Mouse (Mus musculus) gastrocnemius, adult 2 months (tissue): ENCODE measurements at regions not wholly inside any gene's neighbourhood (a gene's known extent, or its start where the extent isn't known, plus 50 kb on each side); places are given as distances from the start of the nearest gene placed in this dataset.

Experiments
- DNase-seq: peaks from one replicate; pipeline ENCODE4 v3.0.0; 2022
- H3K27ac ChIP-seq: fragments of 200-600 bp; 2 replicates; pipeline ENCODE4 v1.8.1; 2022; ENCODE audit warnings: mild to moderate bottlenecking
- H3K4me3 ChIP-seq: fragments of 200-600 bp; 2 replicates; pipeline ENCODE4 v1.8.1; 2022; ENCODE audit warnings: mild to moderate bottlenecking, moderate library complexity
- CTCF ChIP-seq: fragments of 200-600 bp; IDR thresholded peaks from 2 replicates; pipeline ENCODE4 v1.8.1; 2022; ENCODE audit warnings: antibody characterized with exemption, mild to moderate bottlenecking, moderate library complexity
- intact Hi-C: fragments of 180-260 bp; cut with DNase I; formaldehyde crosslinking; loops from one replicate; pipeline ENCODE4 v1.15.1; 2025

- intact Hi-C loops, result no loop called here
- DNase-seq, result no peak
These were observed 106.4 kb upstream of the Rrp15 start for GRCm38 (mm10) chr1:186855474-186856036.

DNA sequence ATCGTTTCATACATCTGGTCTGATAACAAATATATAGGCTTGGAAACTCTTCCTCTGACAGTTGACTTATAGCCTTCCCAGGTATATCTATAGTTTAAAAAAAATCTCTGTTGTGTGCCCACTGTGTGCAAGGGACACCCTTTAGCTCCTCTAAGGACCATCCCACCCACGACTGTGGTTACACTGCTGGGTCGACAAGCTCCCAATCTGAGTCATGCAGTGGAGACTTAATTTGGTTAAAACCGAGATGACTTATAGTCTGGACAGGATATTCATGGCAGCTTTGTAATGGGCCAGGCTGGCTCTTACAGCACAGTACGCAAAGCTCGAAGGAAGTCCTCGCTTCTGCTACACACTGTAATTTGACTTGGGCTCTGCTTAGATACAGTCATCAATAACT is 96.1 kb upstream of the Rrp15 start:
- TF ChIP-seq CTCF, result no peak
- no peak overlapping the region for H3K27ac ChIP-seq
- intact Hi-C loops, result no loop called here
- no peak for DNase-seq
- H3K4me3 ChIP-seq, result no peak overlapping the region

More at GRCm38 (mm10) chr1:186855474-186856036, 106.4 kb upstream of the Rrp15 start:
- Histone ChIP-seq H3K27ac (no peak overlapping the region), H3K4me3 (no peak overlapping the region)
- no peak for TF ChIP-seq CTCF

GRCm38 (mm10) chr1:186833896-186834800 is 85.0 kb upstream of the Rrp15 start:
- DNase-seq, result peak; percentile 18
- intact Hi-C loops, result no loop called here
- peak overlapping the region; percentile 38 for H3K4me3 ChIP-seq
- TF ChIP-seq CTCF, result no peak
- H3K27ac ChIP-seq, result no peak overlapping the region

DNA sequence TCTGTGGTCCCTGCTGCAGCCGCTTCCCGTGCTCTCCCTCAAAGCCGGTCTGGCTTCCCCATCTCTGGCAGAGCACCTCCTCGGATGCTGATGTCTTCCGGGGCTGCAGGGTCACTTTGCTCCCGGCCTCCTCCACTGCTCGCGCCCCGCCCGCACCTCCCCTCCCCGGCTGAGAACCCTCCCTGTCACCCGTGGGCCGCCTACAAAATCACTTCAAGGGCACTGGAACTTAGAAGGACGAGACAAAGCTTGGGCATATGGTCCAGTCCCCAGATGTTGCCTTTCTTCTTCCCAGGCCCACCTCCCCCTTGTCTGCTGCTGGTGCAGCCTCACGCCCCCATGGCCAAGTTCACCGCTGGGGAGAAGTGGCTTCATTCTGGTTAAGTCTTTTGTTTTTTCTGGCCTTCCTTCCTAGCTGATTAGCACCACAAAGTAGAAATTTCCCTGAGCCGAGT is 84.3 kb upstream of the Rrp15 start:
- Histone ChIP-seq H3K4me3 (peak overlapping the region; percentile 38), H3K27ac (no peak overlapping the region)
- intact Hi-C loops, result no loop called here
- TF ChIP-seq CTCF, result no peak
- DNase-seq, result peak; percentile 15

DNA sequence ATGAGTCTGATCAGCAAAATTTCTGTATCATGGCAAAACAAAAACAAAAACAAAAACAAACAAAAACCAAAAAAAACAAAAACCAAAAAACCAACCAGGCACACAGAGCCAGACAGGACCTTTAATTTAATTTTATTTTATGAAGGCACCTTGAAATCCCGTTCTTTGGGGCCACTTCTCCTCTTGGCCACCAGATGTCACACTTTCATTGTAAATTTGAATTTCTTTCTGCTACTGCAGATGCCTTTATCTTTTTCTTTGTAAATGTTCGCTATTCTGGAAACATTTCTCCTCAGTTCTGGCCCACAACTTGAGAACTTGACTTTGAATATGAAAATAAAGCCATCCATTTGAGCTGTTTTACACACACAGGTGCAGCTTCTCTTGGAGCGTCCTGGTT is 78.6 kb upstream of the Rrp15 start:
- DNase-seq, result no peak
- no peak overlapping the region for H3K4me3 ChIP-seq
- peak; percentile 72 for TF ChIP-seq CTCF
- no peak overlapping the region for H3K27ac ChIP-seq
- intact Hi-C loops, result no loop called here

- H3K4me3 ChIP-seq, result no peak overlapping the region
- DNase-seq, result no peak
- no peak for TF ChIP-seq CTCF
- no peak overlapping the region for H3K27ac ChIP-seq
- intact Hi-C loops, result no loop called here
These were observed 59.2 kb upstream of the Rrp15 start for GRCm38 (mm10) chr1:186808192-186808960.

DNA sequence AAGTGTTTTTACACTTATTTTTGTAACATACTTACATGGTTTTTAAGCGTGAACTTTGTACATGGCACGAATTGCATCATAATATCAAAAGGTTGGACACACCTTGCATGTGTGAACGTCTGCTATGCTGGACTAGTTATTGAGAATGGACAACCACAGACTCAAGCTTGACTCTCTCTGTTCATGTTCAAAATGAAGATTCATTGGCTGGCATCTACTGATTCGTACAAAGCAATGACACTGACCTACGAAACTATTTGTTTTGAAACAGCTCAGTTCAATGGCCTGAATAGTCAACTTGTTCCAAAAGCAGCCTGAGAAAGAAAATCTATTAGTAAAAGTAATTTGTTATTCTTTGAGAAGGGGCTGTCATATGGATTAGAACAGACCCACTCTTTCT is 55.3 kb upstream of the Rrp15 start:
- no peak for DNase-seq
- no peak for TF ChIP-seq CTCF

More for the DNA sequence above, 55.3 kb upstream of the Rrp15 start:
- Histone ChIP-seq H3K4me3 (no peak overlapping the region), H3K27ac (no peak overlapping the region)
- intact Hi-C loops, result no loop called here
